Mouse (Mus musculus) forebrain, embryonic 12.5 days (tissue): ENCODE measurements around the gene Rabgap1l. TPM values are rescaled to one million over a fixed set of nuclear protein-coding genes. Genes with fewer than 3 reads are reported as not detected.

Experiments
- ATAC-seq: fragments of 200-750 bp; cut with Nextera tagmentation; 2 replicates; pipeline ENCODE4 v1.8.0; 2017; ENCODE audit warnings: moderate TSS enrichment; ENCODE audit not compliant: low FRiP score
- H3K27ac ChIP-seq: fragments of 300-500 bp; sonication (generic); 2 replicates; pipeline ENCODE4 v1.5.1; 2016; ENCODE audit warnings: mild to moderate bottlenecking
- H3K27me3 ChIP-seq: fragments of 300-500 bp; sonication (generic); 2 replicates; pipeline ENCODE4 v1.6.1; 2016; ENCODE audit warnings: mild to moderate bottlenecking
- H3K36me3 ChIP-seq: fragments of 300-500 bp; sonication (generic); replicated peaks from 2 replicates; pipeline ENCODE4 v1.6.1; 2016; ENCODE audit warnings: mild to moderate bottlenecking
- H3K4me1 ChIP-seq: fragments of 300-500 bp; sonication (generic); 2 replicates; pipeline ENCODE4 v1.6.1; 2016
- H3K4me2 ChIP-seq: fragments of 300-500 bp; sonication (generic); 2 replicates; pipeline ENCODE4 v1.6.1; 2016; ENCODE audit warnings: mild to moderate bottlenecking, moderate library complexity
- H3K4me3 ChIP-seq: fragments of 300-500 bp; sonication (generic); replicated peaks from 2 replicates; pipeline ENCODE4 v1.5.1; 2016; ENCODE audit warnings: mild to moderate bottlenecking
- H3K9ac ChIP-seq: fragments of 300-500 bp; sonication (generic); 2 replicates; pipeline ENCODE4 v1.6.1; 2016; ENCODE audit warnings: mild to moderate bottlenecking
- H3K9me3 ChIP-seq: fragments of 300-500 bp; sonication (generic); 2 replicates; pipeline ENCODE4 v1.6.1; 2016
- WGBS: fragments of 180-500 bp; shearing (Covaris S2); methylation state at CpG from one replicate; pipeline ENCODE4 v1.1.7; 2016; 5-methylcytosine and 5-hydroxymethylcytosine counted together
- polyA plus RNA-seq: library from polyadenylated mRNA; unstranded; fragments of >200 nt; fragmentation: Nextera tagmentation; extraction: Ambion mirVana; gene quantifications from 2 replicates; pipeline ENCODE4 v1.2.1, GENCODE M21; 2016

The Rabgap1l gene
- polyA plus RNA-seq, 1 experiment from 2014 or later, result 19.6 TPM

- Histone ChIP-seq H3K9me3 (no peaks in the 10 kb centered on the region), H3K27me3 (no peaks in the 10 kb centered on the region), H3K9ac (no peak overlapping the region), H3K36me3 (no peaks in the 10 kb centered on the region), H3K27ac (no peak overlapping the region), H3K4me1 (no peaks in the 10 kb centered on the region), H3K4me3 (no peak overlapping the region), H3K4me2 (no peak overlapping the region)
- 96% methylated on average over 3 of the region's 3 CpGs for WGBS
- no peak for ATAC-seq
Measured at GRCm38 (mm10) chr1:160268322-160268721, 524.7 kb downstream of the Rabgap1l start.

DNA sequence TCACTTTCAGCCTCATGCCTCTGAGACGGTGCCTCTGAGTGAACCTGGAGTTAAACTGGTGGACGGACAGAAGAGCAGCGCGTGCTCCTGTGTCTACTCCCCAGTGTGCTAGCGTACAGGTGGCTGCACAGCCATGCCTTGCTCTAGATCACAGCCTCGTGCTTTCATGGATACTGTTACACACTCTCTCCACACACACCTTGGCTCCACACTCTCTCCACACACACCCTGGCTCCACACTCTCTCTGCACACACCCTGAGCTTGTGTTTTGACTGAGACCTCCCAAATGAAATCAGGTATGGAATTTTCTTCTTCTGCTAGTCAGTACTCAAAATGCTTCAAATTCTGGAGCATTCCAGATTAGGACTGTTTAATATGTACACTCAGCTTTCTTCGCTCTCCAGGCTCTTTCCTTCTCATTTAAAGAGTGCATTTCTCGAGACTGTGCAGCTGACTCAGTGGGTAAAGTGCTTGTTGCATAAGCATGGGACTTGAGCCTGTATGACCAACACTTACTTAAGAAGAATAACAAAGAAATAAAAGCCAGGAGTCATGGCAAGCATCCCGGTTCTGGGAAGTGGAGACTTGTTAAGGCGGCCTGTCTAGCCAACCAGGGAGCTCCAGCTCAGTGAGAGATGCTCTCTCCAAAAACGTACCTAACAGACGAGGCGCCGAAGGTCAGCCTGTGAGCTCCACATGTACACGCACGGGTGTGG lies 529.2 kb downstream of the Rabgap1l start:
- Histone ChIP-seq H3K4me3 (no peak overlapping the region), H3K36me3 (no peaks in the 10 kb centered on the region), H3K9ac (no peak overlapping the region), H3K9me3 (no peaks in the 10 kb centered on the region), H3K4me1 (peaks cover 11% of the 10 kb centered on the region; the same call in 1 of the 2 replicates), H3K27me3 (no peaks in the 10 kb centered on the region), H3K27ac (no peak overlapping the region), H3K4me2 (no peak overlapping the region)
- no peak for ATAC-seq
- 88% methylated on average over 16 of the region's 16 CpGs for WGBS

- no peaks in the 10 kb centered on the region for H3K27me3 ChIP-seq
- H3K9me3 ChIP-seq, result no peaks in the 10 kb centered on the region
- no peaks in the 10 kb centered on the region for H3K36me3 ChIP-seq
- 91% methylated on average over 5 of the region's 5 CpGs for WGBS
- no peak for ATAC-seq
- no peak overlapping the region for H3K9ac ChIP-seq
- H3K27ac ChIP-seq, result no peak overlapping the region
- no peak overlapping the region for H3K4me3 ChIP-seq
- peaks cover 11% of the 10 kb centered on the region; the same call in 1 of the 2 replicates for H3K4me1 ChIP-seq
- H3K4me2 ChIP-seq, result no peak overlapping the region
Measured at GRCm38 (mm10) chr1:160263053-160263452, 530.0 kb downstream of the Rabgap1l start.

DNA sequence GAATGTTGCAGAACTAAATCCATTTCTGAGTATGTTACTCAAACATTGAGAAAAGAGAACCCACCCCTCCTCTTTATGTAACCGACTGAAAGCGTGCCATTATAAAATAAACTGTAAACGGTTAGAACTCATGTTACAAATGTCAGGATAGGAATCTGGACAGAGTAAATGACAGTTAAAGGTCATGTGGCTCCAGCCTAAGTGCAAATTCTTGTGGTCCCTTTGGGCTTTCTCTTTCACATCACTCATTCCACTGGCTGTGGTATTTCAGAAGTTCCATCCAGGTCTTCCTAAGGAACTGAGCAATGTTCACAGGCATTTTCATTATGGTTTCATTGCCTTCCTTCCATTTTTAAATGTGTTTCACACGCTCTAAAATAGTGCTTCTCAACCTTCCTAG lies 530.6 kb downstream of the Rabgap1l start:
- 92% methylated on average over 4 of the region's 4 CpGs for WGBS
- Histone ChIP-seq H3K9me3 (no peaks in the 10 kb centered on the region), H3K36me3 (no peaks in the 10 kb centered on the region), H3K4me2 (no peak overlapping the region), H3K27me3 (no peaks in the 10 kb centered on the region), H3K4me1 (peaks cover 11% of the 10 kb centered on the region; the same call in 1 of the 2 replicates), H3K4me3 (no peak overlapping the region), H3K9ac (no peak overlapping the region), H3K27ac (no peak overlapping the region)
- no peak for ATAC-seq

DNA sequence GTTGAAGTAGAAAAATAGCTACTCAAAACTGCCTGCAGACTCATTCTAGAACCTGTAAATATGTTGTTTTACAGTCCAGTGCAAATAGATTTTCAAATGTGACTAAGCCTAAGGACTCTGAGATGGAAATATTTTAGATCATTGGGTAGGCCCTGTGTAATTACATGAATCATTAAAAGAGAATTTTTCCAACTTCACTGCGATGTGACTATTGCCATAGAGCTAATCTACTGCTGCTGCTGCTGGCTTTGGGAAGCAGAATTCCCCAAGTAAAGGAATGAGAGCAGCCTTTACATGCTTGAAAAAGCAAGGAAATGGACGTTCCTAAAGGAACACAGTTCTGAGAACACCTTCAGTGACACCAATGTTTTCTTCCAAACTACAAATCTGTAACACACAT lies 531.2 kb downstream of the Rabgap1l start:
- ATAC-seq, result no peak
- H3K4me2 ChIP-seq, result no peak overlapping the region
- peaks cover 11% of the 10 kb centered on the region; the same call in 1 of the 2 replicates for H3K4me1 ChIP-seq
- no peaks in the 10 kb centered on the region for H3K27me3 ChIP-seq
- 86% methylated on average over 2 of the region's 2 CpGs for WGBS
- no peaks in the 10 kb centered on the region for H3K9me3 ChIP-seq
- no peaks in the 10 kb centered on the region for H3K36me3 ChIP-seq
- H3K4me3 ChIP-seq, result no peak overlapping the region
- no peak overlapping the region for H3K9ac ChIP-seq
- no peak overlapping the region for H3K27ac ChIP-seq

GRCm38 (mm10) chr1:160260605-160261004 lies 532.4 kb downstream of the Rabgap1l start:
- Histone ChIP-seq H3K27ac (no peak overlapping the region), H3K36me3 (no peaks in the 10 kb centered on the region), H3K4me2 (no peak overlapping the region), H3K27me3 (no peaks in the 10 kb centered on the region), H3K4me3 (no peak overlapping the region), H3K9me3 (no peaks in the 10 kb centered on the region), H3K4me1 (peaks cover 11% of the 10 kb centered on the region; the same call in 1 of the 2 replicates), H3K9ac (no peak overlapping the region)
- WGBS, result 94% methylated on average over 4 of the region's 4 CpGs
- no peak for ATAC-seq

DNA sequence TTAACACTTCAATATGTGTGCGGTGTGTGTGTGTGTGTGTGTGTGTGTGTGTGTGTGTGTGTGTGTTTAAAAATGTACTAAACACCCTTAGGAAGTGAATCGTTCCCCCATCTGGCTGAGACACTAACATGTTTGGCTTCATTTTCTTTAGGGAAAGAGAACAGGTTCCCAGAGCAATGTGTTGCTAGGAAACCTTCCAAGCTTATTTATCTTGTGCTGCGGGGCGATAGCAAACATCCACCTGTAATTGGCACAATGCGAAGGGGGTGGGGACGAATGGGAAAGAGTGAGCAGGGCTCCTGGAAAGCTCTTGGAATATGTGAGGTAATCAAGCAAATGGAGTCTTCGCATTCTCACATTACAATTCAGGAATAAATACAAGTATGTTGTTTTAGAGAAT lies 533.1 kb downstream of the Rabgap1l start:
- peak; percentile 79; the same call in 1 of the 2 replicates for ATAC-seq
- no peaks in the 10 kb centered on the region for H3K36me3 ChIP-seq
- H3K27me3 ChIP-seq, result no peaks in the 10 kb centered on the region
- H3K4me1 ChIP-seq, result peaks cover 11% of the 10 kb centered on the region; the same call in 1 of the 2 replicates
- WGBS, result 49% methylated on average over 7 of the region's 7 CpGs
- no peak overlapping the region for H3K4me2 ChIP-seq
- H3K4me3 ChIP-seq, result no peak overlapping the region
- no peak overlapping the region for H3K27ac ChIP-seq
- H3K9me3 ChIP-seq, result no peaks in the 10 kb centered on the region
- H3K9ac ChIP-seq, result no peak overlapping the region

GRCm38 (mm10) chr1:160253108-160253507 lies 539.9 kb downstream of the Rabgap1l start:
- Histone ChIP-seq H3K36me3 (no peaks in the 10 kb centered on the region), H3K9me3 (no peaks in the 10 kb centered on the region), H3K4me1 (no peaks in the 10 kb centered on the region), H3K4me3 (no peak overlapping the region), H3K27me3 (no peaks in the 10 kb centered on the region), H3K4me2 (no peak overlapping the region), H3K27ac (no peak overlapping the region), H3K9ac (no peak overlapping the region)
- 96% methylated on average over 2 of the region's 2 CpGs for WGBS
- ATAC-seq, result no peak

- H3K9me3 ChIP-seq, result no peaks in the 10 kb centered on the region
- H3K27ac ChIP-seq, result no peak overlapping the region
- no peak for ATAC-seq
- H3K27me3 ChIP-seq, result no peaks in the 10 kb centered on the region
- no peaks in the 10 kb centered on the region for H3K36me3 ChIP-seq
- H3K9ac ChIP-seq, result no peak overlapping the region
- H3K4me3 ChIP-seq, result no peak overlapping the region
- H3K4me1 ChIP-seq, result no peaks in the 10 kb centered on the region
- 84% methylated on average over 5 of the region's 5 CpGs for WGBS
- H3K4me2 ChIP-seq, result no peak overlapping the region
Measured at GRCm38 (mm10) chr1:160251388-160252007, 541.5 kb downstream of the Rabgap1l start.

DNA sequence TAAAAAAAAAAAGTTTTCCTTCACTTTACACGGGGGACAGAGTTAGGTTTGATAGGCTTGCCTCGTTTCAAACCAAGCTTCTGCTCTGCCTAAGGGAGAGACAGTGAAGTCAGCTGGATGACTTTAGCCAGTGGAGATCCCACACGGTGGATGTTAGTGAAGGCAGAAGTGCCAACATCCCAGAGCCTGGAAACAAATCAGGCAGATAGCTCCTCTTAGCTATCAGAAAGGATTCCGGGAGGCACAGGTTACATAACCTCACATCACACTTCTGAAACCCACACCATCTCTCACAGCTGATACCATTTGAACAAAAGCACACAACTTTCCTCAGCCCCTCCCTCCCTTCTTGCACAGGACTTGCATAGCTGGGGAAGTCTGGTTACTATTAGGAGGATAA lies 542.2 kb downstream of the Rabgap1l start:
- Histone ChIP-seq H3K27ac (no peak overlapping the region), H3K9me3 (no peaks in the 10 kb centered on the region), H3K9ac (no peak overlapping the region), H3K4me3 (no peak overlapping the region), H3K36me3 (no peaks in the 10 kb centered on the region), H3K4me1 (no peaks in the 10 kb centered on the region), H3K4me2 (no peak overlapping the region), H3K27me3 (no peaks in the 10 kb centered on the region)
- whole genome bisulfite sequencing, result 77% methylated on average over 4 of the region's 4 CpGs
- ATAC-seq, result no peak

DNA sequence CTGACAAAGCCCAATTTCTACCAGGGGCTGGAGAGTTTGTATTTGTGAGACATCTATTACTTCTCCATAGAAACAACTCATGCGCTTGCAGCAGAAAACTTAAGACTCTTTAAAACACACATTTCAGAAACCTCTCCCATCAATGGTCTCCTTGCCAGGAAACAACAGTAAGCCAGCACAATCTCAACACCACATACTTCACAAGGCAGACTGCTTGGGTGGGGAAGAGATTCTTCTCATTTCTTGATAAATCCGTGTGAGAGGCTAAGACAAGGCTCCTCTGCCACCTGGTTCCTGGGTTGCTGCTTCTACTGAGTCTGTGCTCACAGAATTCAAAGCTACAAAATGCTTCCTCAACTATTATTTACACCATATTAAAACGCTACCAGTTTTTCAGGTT lies 543.2 kb downstream of the Rabgap1l start:
- Histone ChIP-seq H3K4me1 (no peaks in the 10 kb centered on the region), H3K4me2 (no peak overlapping the region), H3K36me3 (no peaks in the 10 kb centered on the region), H3K4me3 (no peak overlapping the region), H3K9ac (no peak overlapping the region), H3K27ac (no peak overlapping the region), H3K9me3 (no peaks in the 10 kb centered on the region), H3K27me3 (no peaks in the 10 kb centered on the region)
- no peak for ATAC-seq
- 77% methylated on average over 3 of the region's 3 CpGs for WGBS

DNA sequence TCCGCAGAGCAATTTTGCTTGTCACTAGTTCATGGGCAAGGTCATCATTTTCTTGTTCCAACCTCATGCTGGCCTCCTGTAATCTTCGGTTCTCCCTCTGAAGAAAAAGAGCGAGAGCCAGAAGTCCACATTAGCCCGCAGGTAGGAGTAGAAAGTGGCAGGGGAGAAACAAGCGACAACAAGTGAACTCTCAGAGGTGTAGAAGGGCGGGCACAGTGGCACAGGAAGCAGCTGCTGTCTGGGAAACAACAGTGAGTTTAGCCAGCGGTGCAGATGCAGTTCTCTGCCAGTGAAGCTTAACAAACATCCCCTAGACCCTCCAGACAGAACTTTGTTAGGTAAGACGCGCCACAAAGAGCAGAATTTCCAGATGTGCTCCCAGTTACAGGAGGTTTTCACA lies 545.5 kb downstream of the Rabgap1l start:
- Histone ChIP-seq H3K27me3 (no peaks in the 10 kb centered on the region), H3K27ac (no peak overlapping the region), H3K4me1 (no peaks in the 10 kb centered on the region), H3K4me3 (no peak overlapping the region), H3K9ac (no peak overlapping the region), H3K36me3 (no peaks in the 10 kb centered on the region), H3K9me3 (no peaks in the 10 kb centered on the region), H3K4me2 (no peak overlapping the region)
- no peak for ATAC-seq
- 83% methylated on average over 9 of the region's 9 CpGs for WGBS

GRCm38 (mm10) chr1:160246844-160247243 lies 546.2 kb downstream of the Rabgap1l start:
- H3K4me2 ChIP-seq, result no peak overlapping the region
- no peak for ATAC-seq
- no peak overlapping the region for H3K27ac ChIP-seq
- H3K9me3 ChIP-seq, result no peaks in the 10 kb centered on the region
- no peaks in the 10 kb centered on the region for H3K36me3 ChIP-seq
- H3K9ac ChIP-seq, result no peak overlapping the region
- no peaks in the 10 kb centered on the region for H3K27me3 ChIP-seq
- no peak overlapping the region for H3K4me3 ChIP-seq
- H3K4me1 ChIP-seq, result no peaks in the 10 kb centered on the region
- WGBS, result 79% methylated on average over 4 of the region's 4 CpGs
